Mouse (Mus musculus): Measurements from ENCODE around the gene Rac1. TPM values are rescaled to one million over a fixed set of nuclear protein-coding genes. Genes with fewer than 3 reads are reported as not detected.
A peak's percentile ranks its signal among the peaks of the same experiment; 100 is the strongest.

Rac1 gene
- polyA plus RNA-seq, 2 experiments = 115 to 146 TPM

DNA sequence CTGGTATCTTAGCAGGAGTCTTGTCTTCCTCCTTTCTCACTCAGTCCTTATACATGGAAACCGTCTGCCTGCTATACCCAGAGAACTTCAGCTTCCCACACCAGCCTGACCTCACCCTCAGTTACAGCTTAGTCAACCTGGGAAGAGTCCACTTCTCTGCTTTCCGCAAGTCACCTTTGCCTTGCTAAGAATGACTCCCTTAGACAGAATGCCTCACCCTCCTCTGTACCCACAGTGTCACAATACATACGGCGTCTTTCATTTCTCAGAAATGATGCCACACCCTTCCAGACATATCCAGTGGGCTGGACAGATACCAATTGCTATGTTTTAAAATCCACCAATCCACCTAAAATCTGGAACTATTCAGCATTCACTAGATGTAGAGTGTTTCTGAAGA lies 15.5 kb downstream of the Rac1 start:
- H3K27me3 ChIP-seq (ENCODE audit: control insufficient read depth, insufficient read depth, low read length) = no peaks in the 10 kb centered on the region
- no peak overlapping the region for H3K9ac ChIP-seq (replicated peaks)
- no peaks in the 10 kb centered on the region for H3K9me3 ChIP-seq (ENCODE audit: control insufficient read depth, low read length)
- WGBS (ENCODE audit: insufficient replicate concordance) = 28% methylated on average over 4 of the region's 4 CpGs
- ATAC-seq (ENCODE audit: insufficient read depth) = peak; percentile 61; the same call in 1 of the 2 replicates
- no peak overlapping the region for H3K4me3 ChIP-seq (ENCODE audit: insufficient read depth in 1 of 2, low read depth in 2 of 2, low read length in 2 of 2)
- H3K36me3 ChIP-seq (replicated peaks; ENCODE audit: control insufficient read depth, insufficient read depth, low read depth) = peaks cover 57% of the 10 kb centered on the region
- TF ChIP-seq EP300 (IDR thresholded peaks at IDR 0.05; ENCODE audit: low read depth) (peak; percentile 28; the same call in 1 of the 2 replicates), CTCF (IDR thresholded peaks at IDR 0.05; ENCODE audit: low read depth) (no peak)
- H3K27ac ChIP-seq = peak overlapping the region; percentile 32; the same call in 1 of the 2 replicates
- peak overlapping the region; percentile 24 for H3K4me2 ChIP-seq (ENCODE audit: low read depth)
- peaks cover 30 to 47% of the 10 kb centered on the region in 2 experiments for H3K4me1 ChIP-seq (replicated peaks; ENCODE audit: control insufficient read depth in 2 of 2, insufficient read depth in 2 of 2, low read length in 1 of 2)
- peak in 1 of 3 experiments; percentile 63 for DNase-seq (ENCODE audit: low read depth in 3 of 3, low spot score in 3 of 3)

DNA sequence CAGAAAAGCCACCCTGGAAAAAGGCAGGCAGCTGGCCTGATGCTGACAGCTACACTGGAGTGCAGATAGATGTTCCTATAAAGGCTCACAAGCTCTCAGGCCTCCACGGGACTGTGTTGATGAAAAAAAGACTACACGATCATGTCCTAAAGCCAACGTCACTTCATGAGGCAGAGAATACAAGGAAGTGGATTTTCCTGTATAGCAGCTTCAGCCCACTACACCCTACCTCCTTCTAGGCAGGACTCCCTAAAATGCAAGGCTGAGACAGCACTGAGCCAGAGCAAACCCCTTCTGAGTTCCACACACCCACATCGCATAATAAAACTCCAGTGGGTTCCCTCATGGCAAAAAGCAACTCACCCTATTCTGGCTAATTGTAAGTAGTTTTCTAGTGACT lies 16.3 kb downstream of the Rac1 start:
- H3K36me3 ChIP-seq (replicated peaks; ENCODE audit: control insufficient read depth, insufficient read depth, low read depth) = peaks cover 56% of the 10 kb centered on the region

DNA sequence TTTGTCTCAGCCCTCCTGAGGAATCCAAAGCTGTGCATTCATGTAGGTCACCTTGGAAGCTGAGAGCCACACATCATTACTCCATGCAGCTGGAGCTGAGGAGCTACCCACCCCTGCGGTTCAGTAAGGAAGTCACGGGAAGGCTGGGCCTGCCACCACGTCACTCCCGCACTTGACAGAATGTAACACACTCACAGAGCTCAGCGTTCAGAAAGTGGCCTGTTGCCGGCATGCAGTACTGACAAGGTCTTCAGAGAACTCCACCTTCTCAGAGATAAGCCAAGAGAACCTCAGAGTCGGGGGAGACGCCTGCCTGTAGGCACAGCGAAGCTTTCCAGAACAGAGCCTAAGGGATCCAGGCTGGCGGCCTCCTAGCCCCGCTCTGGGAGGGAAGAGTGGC lies 18.1 kb downstream of the Rac1 start:
- peak in 2 of 3 experiments; percentile 45 to 52 for DNase-seq (ENCODE audit: low read depth in 3 of 3, low spot score in 3 of 3)
- Histone ChIP-seq H3K9me3 (ENCODE audit: control insufficient read depth, low read length) (no peaks in the 10 kb centered on the region), H3K36me3 (replicated peaks; ENCODE audit: control insufficient read depth, insufficient read depth, low read depth) (peaks cover 54% of the 10 kb centered on the region), H3K4me3 (ENCODE audit: insufficient read depth in 1 of 2, low read depth in 2 of 2, low read length in 2 of 2) (peak overlapping the region; percentile 26 to 34), H3K27me3 (ENCODE audit: control insufficient read depth, insufficient read depth, low read length) (no peaks in the 10 kb centered on the region), H3K9ac (replicated peaks) (peak overlapping the region; percentile 38), H3K4me1 (replicated peaks; ENCODE audit: control insufficient read depth in 2 of 2, insufficient read depth in 2 of 2, low read length in 1 of 2) (peaks cover 30 to 47% of the 10 kb centered on the region in 2 experiments), H3K4me2 (ENCODE audit: low read depth) (peak overlapping the region; percentile 62), H3K27ac (peak overlapping the region; percentile 58)
- TF ChIP-seq EP300 (IDR thresholded peaks at IDR 0.05; ENCODE audit: low read depth) (no peak), CTCF (IDR thresholded peaks at IDR 0.05; ENCODE audit: low read depth) (no peak)
- peak; percentile 74 for ATAC-seq (ENCODE audit: insufficient read depth)
- WGBS (ENCODE audit: insufficient replicate concordance) = 8% methylated on average over 11 of the region's 11 CpGs

More for the DNA sequence above, 16.3 kb downstream of the Rac1 start:
- WGBS (ENCODE audit: insufficient replicate concordance) = 61% methylated on average over 4 of the region's 4 CpGs
- no peaks in the 10 kb centered on the region for H3K27me3 ChIP-seq (ENCODE audit: control insufficient read depth, insufficient read depth, low read length)
- H3K4me3 ChIP-seq (ENCODE audit: insufficient read depth in 1 of 2, low read depth in 2 of 2, low read length in 2 of 2) = no peak overlapping the region
- no peak for ATAC-seq (ENCODE audit: insufficient read depth)
- no peak for DNase-seq (ENCODE audit: low read depth in 3 of 3, low spot score in 3 of 3)
- H3K4me2 ChIP-seq (ENCODE audit: low read depth) = no peak overlapping the region
- no peaks in the 10 kb centered on the region for H3K9me3 ChIP-seq (ENCODE audit: control insufficient read depth, low read length)
- TF ChIP-seq EP300 (IDR thresholded peaks at IDR 0.05; ENCODE audit: low read depth) (no peak), CTCF (IDR thresholded peaks at IDR 0.05; ENCODE audit: low read depth) (no peak)
- H3K27ac ChIP-seq = no peak overlapping the region
- no peak overlapping the region; the same call in 1 of the 2 replicates for H3K9ac ChIP-seq (replicated peaks)
- H3K4me1 ChIP-seq (replicated peaks; ENCODE audit: control insufficient read depth in 2 of 2, insufficient read depth in 2 of 2, low read length in 1 of 2) = peaks cover 30 to 47% of the 10 kb centered on the region in 2 experiments

DNA sequence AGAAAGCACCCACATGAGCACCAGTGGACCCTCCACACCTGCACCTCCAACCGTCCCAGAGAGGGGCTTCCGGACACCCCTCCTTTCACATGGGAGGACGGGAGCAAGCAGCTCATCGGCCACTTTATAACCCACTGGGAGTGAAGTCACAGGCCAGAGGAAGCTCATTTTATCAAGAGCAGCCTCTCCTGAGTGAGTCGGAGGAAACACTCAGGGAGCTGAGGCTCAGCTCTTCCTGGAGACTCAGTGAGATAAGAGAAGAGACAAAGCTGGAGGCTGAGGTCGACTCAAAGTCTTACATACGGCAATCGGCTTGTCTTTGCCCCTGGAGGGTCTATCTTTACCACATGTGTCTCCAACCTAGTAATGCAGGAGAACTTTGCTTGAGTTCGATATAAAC lies 18.5 kb downstream of the Rac1 start:
- peak overlapping the region; percentile 26 to 34; a peak in 2 of 4 replicates for H3K4me3 ChIP-seq (ENCODE audit: insufficient read depth in 1 of 2, low read depth in 2 of 2, low read length in 2 of 2)

DNA sequence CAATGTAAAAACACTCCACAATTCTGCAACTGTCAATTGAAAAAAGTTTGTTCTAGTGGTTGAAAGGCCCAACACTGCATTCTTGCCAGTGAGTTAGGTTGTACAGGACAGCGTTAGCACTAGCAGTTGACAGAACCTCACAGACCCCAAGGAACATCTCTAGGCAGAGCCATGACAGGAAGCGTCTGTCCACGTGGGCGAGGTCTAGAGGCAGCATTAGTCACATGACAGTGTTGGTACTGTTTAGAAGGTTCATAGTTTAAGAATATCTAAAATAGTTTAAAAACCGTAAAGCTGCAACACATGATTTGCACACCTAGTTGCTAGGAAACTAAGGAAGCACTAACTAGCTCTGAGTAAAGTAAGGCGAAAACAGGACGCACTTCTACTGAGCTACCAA lies 22.3 kb downstream of the Rac1 start:
- Histone ChIP-seq H3K9me3 (ENCODE audit: control insufficient read depth, low read length) (no peaks in the 10 kb centered on the region), H3K27me3 (ENCODE audit: control insufficient read depth, insufficient read depth, low read length) (no peaks in the 10 kb centered on the region), H3K36me3 (replicated peaks; ENCODE audit: control insufficient read depth, insufficient read depth, low read depth) (peaks cover 33% of the 10 kb centered on the region), H3K4me1 (replicated peaks; ENCODE audit: control insufficient read depth in 2 of 2, insufficient read depth in 2 of 2, low read length in 1 of 2) (peaks cover 20% of the 10 kb centered on the region in 2 experiments), H3K9ac (replicated peaks) (no peak overlapping the region), H3K4me2 (ENCODE audit: low read depth) (no peak overlapping the region), H3K4me3 (ENCODE audit: insufficient read depth in 1 of 2, low read depth in 2 of 2, low read length in 2 of 2) (no peak overlapping the region), H3K27ac (no peak overlapping the region)
- no peak for TF ChIP-seq CTCF (IDR thresholded peaks at IDR 0.05; ENCODE audit: low read depth)
- no peak for TF ChIP-seq EP300 (IDR thresholded peaks at IDR 0.05; ENCODE audit: low read depth)
- ATAC-seq (ENCODE audit: insufficient read depth) (no peak), DNase-seq (ENCODE audit: low read depth in 3 of 3, low spot score in 3 of 3) (no peak)
- 72% methylated on average over 7 of the region's 7 CpGs for WGBS (ENCODE audit: insufficient replicate concordance)

More for the DNA sequence above, 18.5 kb downstream of the Rac1 start:
- Histone ChIP-seq H3K9me3 (ENCODE audit: control insufficient read depth, low read length) (no peaks in the 10 kb centered on the region), H3K27ac (peak overlapping the region; percentile 58), H3K4me1 (replicated peaks; ENCODE audit: control insufficient read depth in 2 of 2, insufficient read depth in 2 of 2, low read length in 1 of 2) (peaks cover 30 to 47% of the 10 kb centered on the region in 2 experiments), H3K36me3 (replicated peaks; ENCODE audit: control insufficient read depth, insufficient read depth, low read depth) (peaks cover 53% of the 10 kb centered on the region), H3K4me2 (ENCODE audit: low read depth) (peak overlapping the region; percentile 62), H3K27me3 (ENCODE audit: control insufficient read depth, insufficient read depth, low read length) (no peaks in the 10 kb centered on the region), H3K9ac (replicated peaks) (peak overlapping the region; percentile 38)
- peak in 1 of 3 experiments; percentile 46 for DNase-seq (ENCODE audit: low read depth in 3 of 3, low spot score in 3 of 3)
- TF ChIP-seq EP300 (IDR thresholded peaks at IDR 0.05; ENCODE audit: low read depth) (no peak), CTCF (IDR thresholded peaks at IDR 0.05; ENCODE audit: low read depth) (no peak)
- WGBS (ENCODE audit: insufficient replicate concordance) = 12% methylated on average over 9 of the region's 9 CpGs
- peak; percentile 60 for ATAC-seq (ENCODE audit: insufficient read depth)
